Mouse (Mus musculus) midbrain, postnatal 0 days (tissue): ENCODE measurements at regions not wholly inside any gene's neighbourhood (a gene's known extent, or its start where the extent isn't known, plus 50 kb on each side); places are given as distances from the start of the nearest gene placed in this dataset.
A peak's percentile ranks its signal among the peaks of the same experiment; 100 is the strongest.

ENCODE experiments used
- ATAC-seq: fragments of 200-750 bp; cut with Nextera tagmentation; 2 replicates; pipeline ENCODE4 v1.8.0; 2017; ENCODE audit warnings: moderate number of reproducible peaks, mild to moderate bottlenecking, moderate TSS enrichment, moderate library complexity; ENCODE audit not compliant: low FRiP score
- DNase-seq: peaks from one replicate; pipeline ENCODE4 v3.0.0-alpha.2; 2015; ENCODE audit warnings: low spot score
- H3K27ac ChIP-seq: fragments of 300-500 bp; sonication (generic); 2 replicates; pipeline ENCODE4 v1.5.1; 2014; ENCODE audit warnings: low read depth, mild to moderate bottlenecking, low read length, mixed read lengths
- H3K27me3 ChIP-seq: fragments of 300-500 bp; sonication (generic); 2 replicates; pipeline ENCODE4 v1.6.1; 2014; ENCODE audit warnings: low read length, control low read depth, mixed read lengths; ENCODE audit not compliant: insufficient read depth
- H3K36me3 ChIP-seq: fragments of 300-500 bp; sonication (generic); 2 replicates; pipeline ENCODE4 v1.6.1; 2014; ENCODE audit warnings: low read length, control low read depth, mixed read lengths; ENCODE audit not compliant: insufficient read depth
- H3K4me1 ChIP-seq: fragments of 300-500 bp; sonication (generic); 2 replicates; pipeline ENCODE4 v1.6.1; 2014; ENCODE audit warnings: mild to moderate bottlenecking, control low read depth, antibody characterized with exemption, low read length, mixed read lengths; ENCODE audit not compliant: insufficient read depth
- H3K4me2 ChIP-seq: fragments of 300-500 bp; sonication (generic); 2 replicates; pipeline ENCODE4 v1.6.1; 2014; ENCODE audit warnings: low read depth, mild to moderate bottlenecking, low read length, mixed read lengths; ENCODE audit not compliant: poor library complexity, severe bottlenecking
- H3K4me3 ChIP-seq: fragments of 300-500 bp; sonication (generic); 2 replicates; pipeline ENCODE4 v1.5.1; 2014; ENCODE audit warnings: low read depth, mild to moderate bottlenecking, low read length, moderate library complexity
- H3K9ac ChIP-seq: fragments of 300-500 bp; sonication (generic); replicated peaks from 2 replicates; pipeline ENCODE4 v1.6.1; 2014; ENCODE audit warnings: mild to moderate bottlenecking, low read length, moderate library complexity, mixed read lengths; ENCODE audit not compliant: poor library complexity, severe bottlenecking
- H3K9me3 ChIP-seq: fragments of 300-500 bp; sonication (generic); 2 replicates; pipeline ENCODE4 v1.6.1; 2016; ENCODE audit warnings: low read length, control low read depth
- CTCF ChIP-seq: IDR thresholded peaks from 2 replicates; pipeline ENCODE4 v1.5.1; 2016; ENCODE audit warnings: antibody characterized with exemption, mild to moderate bottlenecking
- WGBS: fragments of 180-500 bp; shearing (Covaris S2); extraction: QIAGEN DNeasy Blood & Tissue Kit; methylation state at CpG from one replicate; pipeline ENCODE4 v1.1.7; 2014; 5-methylcytosine and 5-hydroxymethylcytosine counted together

DNA sequence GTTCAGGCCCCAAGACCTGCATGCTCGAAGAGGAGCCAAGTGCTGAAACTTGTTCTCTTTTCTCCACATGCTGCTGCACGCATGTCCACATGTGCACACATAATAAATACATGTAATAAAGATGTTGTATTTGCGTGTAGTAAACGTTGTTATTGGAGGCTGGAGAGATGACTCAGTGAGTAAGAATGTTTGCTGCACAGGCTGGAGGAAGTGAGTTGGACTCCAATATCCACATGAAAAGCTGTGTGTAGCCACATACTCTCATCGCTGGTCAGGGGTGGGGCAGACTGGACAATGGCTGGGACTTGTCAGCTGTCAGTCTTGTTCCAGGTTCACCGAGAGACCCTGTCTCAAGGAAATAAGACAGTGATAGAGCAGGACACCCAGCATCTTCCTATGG, 147.8 kb downstream of the Mtx2 start:
- WGBS, result 83% methylated on average over 6 of the region's 6 CpGs
- H3K4me3 ChIP-seq, result no peak overlapping the region
- no peak for ATAC-seq
- H3K4me2 ChIP-seq, result no peak overlapping the region
- DNase-seq, result no peak
- no peaks in the 10 kb centered on the region for H3K36me3 ChIP-seq
- TF ChIP-seq CTCF, result no peak
- H3K27me3 ChIP-seq, result no peaks in the 10 kb centered on the region
- H3K9me3 ChIP-seq, result no peaks in the 10 kb centered on the region
- H3K4me1 ChIP-seq, result no peaks in the 10 kb centered on the region
- no peak overlapping the region for H3K9ac ChIP-seq
- no peak overlapping the region for H3K27ac ChIP-seq

DNA sequence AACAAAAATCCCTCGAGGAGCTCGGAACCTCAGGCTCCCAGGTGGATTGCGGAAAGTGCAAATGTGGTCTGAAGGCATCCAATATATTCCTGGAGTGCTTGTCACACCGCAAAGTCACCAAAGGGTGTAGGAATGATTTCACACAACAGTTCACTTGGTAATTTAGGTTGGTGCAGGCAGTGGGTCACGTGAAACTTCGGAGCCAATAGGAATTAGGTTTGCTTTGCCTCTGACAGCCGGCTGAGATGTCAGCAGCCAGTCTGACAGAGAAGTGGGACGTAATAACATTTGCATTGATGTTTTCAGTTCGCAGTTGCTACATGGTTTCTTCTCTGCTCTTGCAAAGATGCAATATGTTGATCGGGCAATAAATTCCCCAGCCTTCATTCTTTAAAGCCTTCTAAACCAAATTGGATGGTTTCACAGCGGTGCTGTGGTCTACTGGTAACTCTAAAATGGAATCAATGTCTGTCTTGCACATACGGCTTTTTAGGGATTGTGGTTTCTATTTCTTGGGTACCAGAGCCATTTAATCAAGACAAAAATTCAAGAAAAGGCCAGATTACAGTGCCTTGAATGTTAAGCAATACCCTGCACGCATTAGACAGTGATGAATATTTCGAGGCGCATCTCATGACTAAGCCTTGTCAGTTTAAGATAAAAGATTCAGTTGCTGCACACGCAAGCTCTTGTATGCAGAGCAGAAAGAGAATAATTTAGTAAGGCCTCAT, 149.2 kb downstream of the Mtx2 start:
- Histone ChIP-seq H3K36me3 (no peaks in the 10 kb centered on the region), H3K9ac (no peak overlapping the region), H3K4me1 (no peaks in the 10 kb centered on the region), H3K27me3 (no peaks in the 10 kb centered on the region), H3K27ac (peak overlapping the region; percentile 55), H3K4me2 (peak overlapping the region; percentile 20; the same call in 1 of the 2 replicates), H3K4me3 (no peak overlapping the region), H3K9me3 (no peaks in the 10 kb centered on the region)
- DNase-seq (peak; percentile 73), ATAC-seq (peak; percentile 54; the same call in 1 of the 2 replicates)
- 55% methylated on average over 16 of the region's 16 CpGs for WGBS
- TF ChIP-seq CTCF, result no peak

DNA sequence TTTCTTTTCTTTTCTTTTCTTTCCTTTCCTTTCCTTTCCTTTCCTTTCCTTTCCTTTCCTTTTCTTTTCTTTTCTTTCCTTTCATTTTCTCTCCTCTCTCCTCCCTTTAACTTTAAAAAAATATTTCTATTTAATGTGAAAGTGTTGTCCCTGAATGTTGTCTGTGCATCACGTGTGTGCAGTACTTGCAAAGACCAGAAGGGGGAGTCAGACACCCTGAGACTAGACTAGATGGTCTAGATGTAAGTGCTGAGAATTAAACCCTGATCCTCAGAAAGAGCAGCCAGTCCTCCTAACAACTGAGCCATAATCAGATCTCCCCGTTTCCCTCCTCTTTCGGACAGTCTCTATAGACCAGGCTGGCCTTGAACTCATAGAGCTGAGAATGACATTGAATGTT, 151.7 kb downstream of the Mtx2 start:
- Histone ChIP-seq H3K27ac (no peak overlapping the region), H3K4me1 (no peaks in the 10 kb centered on the region), H3K27me3 (no peaks in the 10 kb centered on the region), H3K9me3 (no peaks in the 10 kb centered on the region), H3K36me3 (no peaks in the 10 kb centered on the region), H3K4me3 (no peak overlapping the region), H3K4me2 (no peak overlapping the region), H3K9ac (no peak overlapping the region)
- WGBS, result 93% methylated on average over 3 of the region's 3 CpGs
- DNase-seq (no peak), ATAC-seq (no peak)
- TF ChIP-seq CTCF, result no peak

DNA sequence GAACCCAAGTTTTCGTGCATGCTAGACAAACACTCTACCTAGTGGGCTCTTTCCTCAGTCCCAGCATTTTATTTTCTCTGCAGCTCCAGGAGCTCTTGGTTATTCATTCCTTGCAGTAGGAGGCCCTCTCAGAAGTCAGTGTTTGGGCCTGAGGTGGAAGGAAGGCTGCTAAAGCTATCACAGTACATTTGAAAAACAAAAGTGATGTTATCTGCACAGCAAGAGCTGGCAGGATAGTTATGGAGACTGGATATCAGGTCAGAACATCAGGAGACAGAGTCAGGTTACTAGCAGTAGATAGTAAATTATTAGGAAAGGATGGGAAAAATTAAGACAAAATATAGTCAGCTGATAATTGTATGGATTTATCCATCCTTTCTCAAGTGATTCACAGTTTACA, 152.2 kb downstream of the Mtx2 start:
- no peaks in the 10 kb centered on the region for H3K4me1 ChIP-seq

DNA sequence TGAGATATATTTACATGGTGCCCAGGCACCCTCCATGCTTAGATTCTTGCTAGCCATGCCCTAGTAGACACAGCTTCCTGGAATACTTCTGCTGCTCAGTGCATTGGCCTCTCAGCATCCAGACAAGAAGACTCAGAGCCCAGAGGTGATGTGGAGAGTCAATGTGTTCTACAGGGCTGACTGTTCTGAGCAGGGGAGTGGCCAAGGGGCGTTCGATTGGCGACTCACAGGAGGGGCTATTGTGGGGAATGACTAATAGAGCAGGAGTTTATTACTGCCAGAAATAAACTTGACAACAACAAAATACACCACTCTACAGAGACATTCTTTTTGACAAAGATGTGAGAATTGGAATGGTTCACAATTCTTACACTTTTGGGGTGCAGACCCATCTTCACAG, 156.3 kb downstream of the Mtx2 start:
- H3K36me3 ChIP-seq, result no peaks in the 10 kb centered on the region
- H3K4me3 ChIP-seq, result no peak overlapping the region
- no peaks in the 10 kb centered on the region for H3K27me3 ChIP-seq
- ATAC-seq, result no peak
- no peaks in the 10 kb centered on the region for H3K9me3 ChIP-seq
- TF ChIP-seq CTCF, result no peak
- H3K4me1 ChIP-seq, result no peaks in the 10 kb centered on the region
- WGBS, result 83% methylated on average over 3 of the region's 3 CpGs
- DNase-seq, result no peak
- no peak overlapping the region for H3K4me2 ChIP-seq
- H3K27ac ChIP-seq, result no peak overlapping the region
- H3K9ac ChIP-seq, result no peak overlapping the region

More for the DNA sequence above, 152.2 kb downstream of the Mtx2 start:
- no peak for DNase-seq
- 83% methylated on average over 1 of the region's 1 CpGs for WGBS
- Histone ChIP-seq H3K9me3 (no peaks in the 10 kb centered on the region), H3K4me3 (no peak overlapping the region), H3K9ac (no peak overlapping the region), H3K4me2 (no peak overlapping the region), H3K27ac (no peak overlapping the region), H3K27me3 (no peaks in the 10 kb centered on the region), H3K36me3 (no peaks in the 10 kb centered on the region)
- no peak for ATAC-seq
- TF ChIP-seq CTCF, result no peak

DNA sequence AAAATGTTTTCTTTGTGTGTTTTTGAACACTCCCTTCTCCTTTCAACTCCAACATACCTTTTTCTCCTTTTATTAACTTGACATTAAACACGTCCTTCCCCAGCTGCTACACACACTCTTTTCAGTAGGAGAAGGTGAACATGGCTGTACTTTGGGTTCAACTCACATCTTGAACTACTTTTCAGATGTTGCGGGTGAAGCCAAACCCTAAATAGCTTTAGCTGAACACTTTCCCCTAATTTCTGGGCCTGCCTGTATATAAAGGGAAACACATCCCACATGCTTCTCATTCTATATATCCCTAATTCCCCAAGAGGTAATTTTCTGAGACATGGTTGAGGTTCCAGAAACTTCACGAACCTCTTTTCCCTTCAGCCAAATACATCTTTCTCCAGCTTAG, 168.2 kb downstream of the Mtx2 start:
- no peak for TF ChIP-seq CTCF
- H3K4me1 ChIP-seq, result no peaks in the 10 kb centered on the region
- H3K4me2 ChIP-seq, result no peak overlapping the region
- H3K36me3 ChIP-seq, result no peaks in the 10 kb centered on the region
- H3K27ac ChIP-seq, result no peak overlapping the region
- no peak overlapping the region for H3K9ac ChIP-seq
- DNase-seq (no peak), ATAC-seq (no peak)
- no peak overlapping the region for H3K4me3 ChIP-seq
- H3K9me3 ChIP-seq, result no peaks in the 10 kb centered on the region
- H3K27me3 ChIP-seq, result no peaks in the 10 kb centered on the region
- 82% methylated on average over 3 of the region's 3 CpGs for WGBS
